ENCODE assay signal across 22 mouse cellular contexts in genomic region chr11:89192815-89193214, GRCm38 (mm10).
DNase-seq lines count a peak whose midpoint lies in the region; ATAC-seq and TF ChIP-seq lines count a peak whose summit lies in the region.
"Had no signal": no experiment of that assay in that cellular context is flagged by ENCODE, and none has a peak within 500 bp of the region (broad histone marks: within the 10 kb centered on the region; RNA-seq: fewer than 3 reads in every experiment).

No protein-coding gene starts in this region.

- TF ChIP-seq POLR2A in kidney, adult 2 months (IDR thresholded peaks at IDR 0.05; ENCODE audit: low read depth, low read length): no peak

- ATAC-seq in common myeloid progenitor, adult 5-6 weeks (replicated peaks; ENCODE audit: low read depth, poor library complexity, severe bottlenecking): 0 out of 2 replicates have a peak, but pooled peaks have one; percentile 29
- peak; percentile 87 for ATAC-seq in intestine, embryonic 15.5 days
- ATAC-seq in kidney, embryonic 15.5 days (replicated peaks; ENCODE audit: low FRiP score): no peak
- ATAC-seq: forebrain, embryonic 16.5 days; hindbrain, embryonic 16.5 days; midbrain, embryonic 16.5 days had no signal

- peak; percentile 8 to 23 for DNase-seq in lung, adult 18-20 months
- DNase-seq in lung, postnatal 14 days: no peak
- DNase-seq in skeletal muscle tissue, adult 2 months (ENCODE audit: low read depth, low spot score): peak; percentile 70
- DNase-seq in kidney, adult 2 months: no peak
- DNase-seq: adrenal gland, postnatal 10 days; cerebellum, adult 2 months; cerebellum, postnatal 36 days; heart, postnatal 4 days; kidney, adult 11 months; liver, embryonic 13.5 days; right cerebral cortex, postnatal 4 days; thymus, postnatal 25 days had no signal

- no peak overlapping the region for H3K9ac ChIP-seq in intestine, embryonic 15.5 days
- H3K9ac ChIP-seq in kidney, embryonic 15.5 days: no peak overlapping the region
- H3K9ac ChIP-seq: liver, embryonic 13.5 days; stomach, embryonic 15.5 days had no signal

- H3K4me3 ChIP-seq in intestine, embryonic 15.5 days (replicated peaks): no peak overlapping the region
- H3K4me3 ChIP-seq in kidney, adult 2 months (ENCODE audit: insufficient read depth, low read depth, low read length): no peak overlapping the region
- no peak overlapping the region for H3K4me3 ChIP-seq in kidney, embryonic 15.5 days (replicated peaks)
- H3K4me3 ChIP-seq: forebrain, embryonic 10.5 days; liver, embryonic 13.5 days; midbrain, embryonic 10.5 days; stomach, embryonic 15.5 days had no signal

- no peak overlapping the region for H3K4me2 ChIP-seq in intestine, embryonic 15.5 days (replicated peaks)
- no peak overlapping the region for H3K4me2 ChIP-seq in kidney, embryonic 15.5 days
- H3K4me2 ChIP-seq: liver, embryonic 13.5 days; stomach, embryonic 15.5 days had no signal

- H3K27me3 ChIP-seq in intestine, embryonic 15.5 days (replicated peaks): no peaks in the 10 kb centered on the region
- H3K27me3 ChIP-seq in kidney, adult 2 months (replicated peaks; ENCODE audit: control insufficient read depth, insufficient read depth, low read length): no peaks in the 10 kb centered on the region
- H3K27me3 ChIP-seq in kidney, embryonic 15.5 days: peaks cover 9% of the 10 kb centered on the region; the same call in 1 of the 2 replicates
- H3K27me3 ChIP-seq: stomach, embryonic 15.5 days had no signal

- WGBS in intestine, embryonic 15.5 days: 68% methylated on average over 3 of the region's 3 CpGs
- 81% methylated on average over 3 of the region's 3 CpGs for WGBS in kidney, adult 2 months
- 84% methylated on average over 3 of the region's 3 CpGs for WGBS in kidney, embryonic 15.5 days

- H3K36me3 ChIP-seq in intestine, embryonic 15.5 days: no peaks in the 10 kb centered on the region
- H3K36me3 ChIP-seq in kidney, adult 2 months (ENCODE audit: control insufficient read depth, insufficient read depth, low read length): no peaks in the 10 kb centered on the region
- no peaks in the 10 kb centered on the region for H3K36me3 ChIP-seq in kidney, embryonic 15.5 days
- H3K36me3 ChIP-seq: forebrain, embryonic 10.5 days; liver, embryonic 13.5 days; midbrain, embryonic 10.5 days; stomach, embryonic 15.5 days had no signal

- H3K4me1 ChIP-seq in intestine, embryonic 15.5 days (replicated peaks): no peaks in the 10 kb centered on the region; the same call in 1 of the 2 replicates
- no peaks in the 10 kb centered on the region for H3K4me1 ChIP-seq in kidney, adult 2 months (ENCODE audit: control insufficient read depth, insufficient read depth, low read length)
- H3K4me1 ChIP-seq in kidney, embryonic 15.5 days: 0 out of 2 replicates have a peak, but pooled peaks cover 3% of the 10 kb centered on the region
- H3K4me1 ChIP-seq: liver, embryonic 13.5 days had no signal

- no peak for TF ChIP-seq CTCF in kidney, adult 2 months (conservative IDR thresholded peaks at IDR 0.05; ENCODE audit: insufficient read depth, insufficient read length, low read depth, low read length)

- no peak overlapping the region for H3K27ac ChIP-seq in intestine, embryonic 15.5 days
- H3K27ac ChIP-seq in kidney, adult 2 months (ENCODE audit: insufficient read depth, low read depth, low read length): no peak overlapping the region
- H3K27ac ChIP-seq in kidney, embryonic 15.5 days: no peak overlapping the region
- H3K27ac ChIP-seq: forebrain, embryonic 10.5 days; kidney, postnatal 0 days; liver, embryonic 13.5 days; midbrain, embryonic 10.5 days; stomach, embryonic 15.5 days had no signal

- no peaks in the 10 kb centered on the region for H3K9me3 ChIP-seq in intestine, embryonic 15.5 days
- no peaks in the 10 kb centered on the region for H3K9me3 ChIP-seq in kidney, embryonic 15.5 days (replicated peaks)
- H3K9me3 ChIP-seq: forebrain, embryonic 10.5 days; liver, embryonic 13.5 days; stomach, embryonic 15.5 days had no signal

Comparison
In these comparisons a context has a peak if more than half of its experiments do, and no peak if none do; other contexts are left out.
1. DNase-seq: peak in lung, adult 18-20 months (2 of 2) and skeletal muscle tissue, adult 2 months (single experiment); none in lung, postnatal 14 days (single experiment) and kidney, adult 2 months (single experiment).